8 mouse cellular contexts compared by ENCODE assay signal in the genomic region with DNA sequence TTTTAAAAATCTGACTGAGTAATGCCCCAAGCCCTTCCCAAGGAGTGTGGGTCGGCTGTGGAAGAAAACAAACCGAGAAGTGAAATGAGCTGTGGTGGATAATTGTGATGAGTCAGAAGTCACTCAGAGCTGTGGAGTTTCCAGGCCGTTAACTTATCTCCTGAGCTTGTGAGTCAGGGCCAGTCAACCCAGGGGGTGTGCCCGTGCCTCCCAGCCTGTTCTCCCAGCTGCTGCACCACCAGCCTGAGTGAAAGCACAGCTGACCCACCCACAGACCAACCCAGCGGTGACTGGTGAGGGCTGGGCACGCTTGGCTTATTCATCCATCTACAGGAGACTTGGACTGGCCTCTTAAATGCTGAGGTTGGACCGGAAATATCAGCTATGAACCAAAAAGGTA. TPM values are rescaled to one million over a fixed set of nuclear protein-coding genes. Genes with fewer than 3 reads are reported as not detected.
DNase-seq lines count a peak whose midpoint lies in the region; ATAC-seq and TF ChIP-seq lines count a peak whose summit lies in the region.

No protein-coding gene starts in this region.

- no peak overlapping the region for H3K4me3 ChIP-seq in lung, postnatal 0 days (ENCODE audit: low read depth, low read length)

- H3K4me1 ChIP-seq in lung, postnatal 0 days (ENCODE audit: insufficient read depth, low read depth, low read length): peaks cover 5% of the 10 kb centered on the region; the same call in 1 of the 2 replicates

- ATAC-seq in lung, postnatal 0 days: peak; percentile 85
- peak; percentile 99 for ATAC-seq in common myeloid progenitor, adult 5-6 weeks (replicated peaks; ENCODE audit: low read depth, poor library complexity, severe bottlenecking)

- TF ChIP-seq EP300 in lung, postnatal 0 days (IDR thresholded peaks at IDR 0.05): no peak

- peak; percentile 57 for DNase-seq in lung, postnatal 0 days (ENCODE audit: low spot score)
- DNase-seq in lung, postnatal 14 days: no peak
- DNase-seq in kidney, adult 8-10 months: peak; percentile 60 to 69
- DNase-seq in spleen, postnatal 10 days (ENCODE audit: low spot score in 2 of 2): peak; percentile 55 to 70
- DNase-seq in thymus, adult 18-20 months: no peak
- DNase-seq in cerebellum, postnatal 36 days: no peak
- DNase-seq in right cerebral cortex, postnatal 25 days: no peak

- no peak overlapping the region for H3K9ac ChIP-seq in lung, postnatal 0 days (replicated peaks; ENCODE audit: low read depth)

- H3K27me3 ChIP-seq in lung, postnatal 0 days (replicated peaks; ENCODE audit: insufficient read depth, low read length): no peaks in the 10 kb centered on the region

- no peaks in the 10 kb centered on the region for H3K9me3 ChIP-seq in lung, postnatal 0 days (ENCODE audit: low read length)

- no peak overlapping the region for H3K27ac ChIP-seq in lung, postnatal 0 days (ENCODE audit: low read length)

- no peaks in the 10 kb centered on the region for H3K36me3 ChIP-seq in lung, postnatal 0 days (ENCODE audit: insufficient read depth, low read length)

- H3K4me2 ChIP-seq in lung, postnatal 0 days (replicated peaks; ENCODE audit: low read depth, low read length): no peak overlapping the region

- 48% methylated on average over 7 of the region's 7 CpGs for WGBS in lung, postnatal 0 days

- no peak for TF ChIP-seq CTCF in lung, postnatal 0 days (IDR thresholded peaks at IDR 0.05)

RNA-seq across cellular contexts. Expression of gene Sema4b, which starts 19.9 kb away (rescaled TPM):
- polyA plus RNA-seq in lung, postnatal 0 days (2015; fragmentation: Nextera tagmentation; extraction: Ambion mirVana): 11.6 and 11.8 TPM in 2 replicates
- 4.8 and 6.3 TPM in 2 replicates for total RNA-seq in common myeloid progenitor, adult 5-6 weeks (2017)

RNA-seq across cellular contexts. Expression of gene Idh2, which starts 51.5 kb away (rescaled TPM):
- 296 and 298 TPM in 2 replicates for polyA plus RNA-seq in lung, postnatal 0 days (2015; fragmentation: Nextera tagmentation; extraction: Ambion mirVana)
- total RNA-seq in common myeloid progenitor, adult 5-6 weeks (2017): 233 and 240 TPM in 2 replicates

Comparison
In these comparisons a context has a peak if more than half of its experiments do, and no peak if none do; other contexts are left out.
1. DNase-seq: peak in lung, postnatal 0 days (single experiment), kidney, adult 8-10 months (2 of 2) and spleen, postnatal 10 days (2 of 2); none in lung, postnatal 14 days (single experiment), thymus, adult 18-20 months (0 of 2), cerebellum, postnatal 36 days (0 of 2) and right cerebral cortex, postnatal 25 days (single experiment).